Mouse (Mus musculus) spleen, adult 12 weeks (tissue): ENCODE results near the gene Kng1.
"Not testable (repeated sequence)": the region's sequence is repeated elsewhere in the genome, so short reads cannot be mapped to it uniquely, and the experiment has no call there.

ENCODE experiments used
- DNase-seq: peaks from one replicate; pipeline ENCODE4 v3.0.0; 2022; ENCODE audit warnings: low spot score

Kng1 gene

GRCm38 (mm10) chr16:23057668-23058447 lies at the start of gene Kng1:
Gene Kng1 (plus strand): TSS chr16:23057865.
- DNase-seq, result not testable (repeated sequence)

- not testable (repeated sequence) for DNase-seq
Measured at GRCm38 (mm10) chr16:23013786-23014185, 43.9 kb upstream of the Kng1 start.

DNA sequence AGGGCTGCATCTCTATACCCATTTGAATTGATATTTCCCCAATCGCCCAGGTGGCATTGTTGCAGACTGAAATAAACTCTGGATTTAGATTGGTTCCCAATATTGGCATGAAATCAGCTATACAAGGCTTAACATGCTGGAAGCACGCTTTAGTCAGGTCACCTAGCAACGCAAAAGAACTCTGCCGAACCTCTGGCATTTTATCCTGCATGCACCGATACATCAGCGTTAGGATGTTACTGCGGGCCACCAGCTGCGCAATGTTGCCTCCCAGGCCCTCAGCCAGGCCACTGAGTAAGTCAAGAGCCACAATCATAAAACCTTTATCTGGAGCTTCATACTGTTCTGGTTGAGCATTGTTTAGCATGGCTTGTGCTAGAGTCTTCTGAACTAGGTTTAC lies 43.0 kb upstream of the Kng1 start:
- not testable (repeated sequence) for DNase-seq

DNA sequence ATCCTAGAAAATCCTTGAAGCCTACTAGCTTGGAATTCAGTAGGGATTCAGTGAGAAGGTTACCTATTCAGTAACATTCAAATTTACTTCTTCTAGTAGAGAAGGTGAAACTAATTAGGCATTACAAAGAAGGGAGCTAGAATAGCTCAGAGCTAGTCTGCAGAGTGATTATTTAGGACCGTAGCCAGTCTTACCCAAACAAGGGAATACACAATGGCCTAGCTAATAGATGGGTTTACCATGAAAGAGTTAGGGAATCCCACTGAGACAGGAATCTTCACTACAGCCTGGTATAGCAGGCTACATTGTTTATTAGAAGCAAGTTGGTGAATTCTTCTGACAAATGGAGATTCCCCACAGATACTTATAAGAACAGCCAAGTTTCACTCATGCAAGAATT lies 37.1 kb upstream of the Kng1 start:
- DNase-seq, result not testable (repeated sequence)

- no peak for DNase-seq
Measured at GRCm38 (mm10) chr16:23025111-23025510, 32.6 kb upstream of the Kng1 start.

DNA sequence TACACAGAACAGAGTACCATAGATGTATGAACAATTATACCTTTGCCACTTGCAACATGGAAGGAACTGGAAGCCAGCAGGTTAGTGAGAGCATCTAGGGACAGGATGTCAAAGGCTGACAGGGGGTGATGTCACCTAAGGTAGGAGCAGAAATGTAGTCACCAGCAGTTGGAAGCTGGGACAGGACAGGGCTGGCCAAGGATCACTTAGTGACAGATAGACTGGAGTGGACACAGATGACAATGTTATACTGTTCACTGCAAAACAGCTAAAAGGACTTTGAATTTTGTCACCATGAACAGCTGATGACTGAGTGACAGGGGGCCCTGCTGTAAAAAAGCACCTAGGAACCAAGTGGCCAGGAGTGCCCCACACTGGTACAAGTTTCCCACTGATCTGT lies 31.1 kb upstream of the Kng1 start:
- DNase-seq, result no peak

DNA sequence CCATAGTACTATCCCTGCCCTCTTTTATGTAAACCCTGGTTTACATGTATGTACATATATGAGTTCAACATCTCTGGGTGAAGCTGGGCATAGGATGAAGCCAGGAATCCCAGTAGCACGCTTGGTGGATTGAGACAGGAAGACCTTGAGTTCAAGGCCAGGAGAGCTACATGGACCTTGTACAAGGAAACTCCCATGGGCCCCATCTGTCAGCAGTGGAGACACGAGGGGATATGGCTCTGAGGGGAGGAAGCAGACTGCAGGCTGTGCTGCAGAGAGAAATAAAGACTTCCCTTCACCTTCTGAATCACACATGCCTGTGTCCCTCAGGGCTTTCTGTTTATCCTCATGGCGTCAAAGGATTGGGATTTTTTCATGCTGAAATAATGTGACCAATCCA lies 30.3 kb upstream of the Kng1 start:
- not testable (repeated sequence) for DNase-seq

DNA sequence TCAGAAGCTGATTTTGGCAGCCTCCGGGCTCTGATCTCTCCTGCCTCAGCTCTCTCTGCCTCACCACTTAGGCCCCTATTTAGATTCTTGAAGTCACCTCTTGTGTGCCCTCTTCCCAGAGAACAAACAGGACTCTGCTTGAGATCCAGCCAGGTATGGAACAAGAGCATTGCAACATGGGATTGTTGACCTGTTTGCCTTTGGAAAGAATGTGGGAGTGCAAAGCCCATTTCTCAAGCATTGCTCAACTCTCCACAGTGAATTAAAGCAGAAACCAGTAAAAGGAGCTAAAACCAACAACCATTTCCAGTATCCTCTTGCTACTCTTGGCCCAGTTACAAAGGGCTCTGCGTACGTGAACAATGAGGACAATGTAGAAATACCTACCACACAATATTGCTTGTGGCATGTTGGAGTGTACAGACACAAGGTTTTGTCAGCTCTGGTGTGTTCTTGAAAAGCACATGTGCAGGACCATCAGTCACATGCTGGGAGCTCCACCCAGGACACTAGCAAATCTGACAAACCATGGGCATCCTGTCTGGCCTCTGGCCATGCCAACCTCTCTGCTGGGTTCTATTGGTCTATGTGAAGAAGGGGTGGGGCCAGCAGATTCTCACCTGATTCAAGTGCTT lies 28.6 kb upstream of the Kng1 start, which contains the start of gene Kng2:
Gene Kng2, minus strand, starts transcription at position 517 of the 635 bp plus-strand sequence.
- DNase-seq, result not testable (repeated sequence)

DNA sequence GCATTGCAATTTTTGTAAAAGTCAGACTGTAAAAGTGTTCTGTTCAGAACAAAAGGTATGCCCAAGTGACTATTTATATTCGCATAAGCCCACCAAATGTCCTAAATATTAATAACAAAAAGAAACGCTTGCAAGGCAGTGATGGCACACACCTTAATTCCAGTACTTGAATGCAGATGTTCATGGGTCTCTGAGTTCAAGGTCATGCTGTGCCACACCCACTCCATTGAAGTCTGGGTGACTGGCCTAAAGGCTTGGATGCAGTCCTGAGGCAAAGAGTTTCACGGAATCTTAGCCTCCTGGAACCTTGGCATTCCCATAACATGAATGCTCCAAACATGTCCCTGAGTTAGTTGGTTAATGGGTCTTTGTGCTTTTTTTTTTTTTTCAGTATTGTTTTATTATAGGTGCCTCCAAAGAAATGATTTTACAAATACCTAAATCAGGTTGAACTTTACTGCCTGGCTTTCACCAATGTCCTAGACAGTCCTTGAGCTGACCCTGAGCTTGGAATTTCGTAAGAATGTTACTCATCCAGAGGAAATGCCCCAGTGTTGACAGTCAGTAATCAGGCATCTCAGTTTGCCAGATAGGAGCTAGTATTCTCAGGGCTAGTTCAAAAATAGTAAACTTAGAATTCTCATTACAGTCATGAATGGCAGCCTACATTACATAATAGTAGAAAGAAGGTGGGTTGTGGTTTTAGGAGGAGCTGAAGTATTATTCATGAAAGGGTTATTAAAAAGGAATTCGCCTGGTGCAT lies 26.8 kb upstream of the Kng1 start:
- DNase-seq, result no peak

- no peak for DNase-seq
Measured at GRCm38 (mm10) chr16:23033673-23034072, 24.0 kb upstream of the Kng1 start.

DNA sequence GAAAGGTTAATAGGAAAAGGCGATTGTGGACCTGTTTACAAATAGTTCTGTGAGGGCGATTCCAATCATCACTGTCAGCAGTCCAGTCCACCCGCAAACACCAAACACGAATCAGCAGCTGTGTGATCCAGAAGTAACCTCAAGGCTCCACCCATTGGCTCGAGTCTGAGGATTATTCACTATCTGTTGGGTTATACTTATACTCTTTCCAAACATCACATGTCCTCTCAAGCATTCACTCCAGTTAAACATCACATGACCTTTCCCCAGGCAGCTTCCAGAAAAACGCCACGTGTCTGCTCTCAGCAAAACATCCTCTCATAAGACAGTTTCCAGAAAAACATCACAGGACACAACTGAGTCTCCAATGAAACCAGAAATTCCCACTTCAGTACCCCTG lies 19.9 kb upstream of the Kng1 start:
- DNase-seq, result no peak

- no peak for DNase-seq
Measured at GRCm38 (mm10) chr16:23039281-23039680, 18.4 kb upstream of the Kng1 start.

- DNase-seq, result no peak
Measured at GRCm38 (mm10) chr16:23040876-23041275, 16.8 kb upstream of the Kng1 start.

DNA sequence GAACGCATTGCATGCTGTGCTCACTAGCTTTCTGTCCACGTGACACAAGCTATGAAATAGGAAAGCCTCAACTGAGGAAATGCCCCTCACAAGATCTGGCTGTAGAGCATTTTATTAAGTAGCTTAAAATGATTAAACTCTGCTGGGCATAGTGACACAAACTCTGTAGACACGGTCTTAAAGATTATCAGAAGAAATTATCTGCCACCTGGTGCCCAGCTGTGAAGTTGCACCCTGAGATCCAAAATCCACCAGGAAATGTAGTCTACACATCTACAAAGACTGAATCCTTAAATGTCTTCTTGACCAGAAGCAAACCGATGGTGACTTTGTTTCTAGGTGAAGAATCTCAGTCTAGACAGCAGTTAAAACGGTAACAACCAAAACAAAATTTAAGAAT lies 11.3 kb upstream of the Kng1 start:
- no peak for DNase-seq

DNA sequence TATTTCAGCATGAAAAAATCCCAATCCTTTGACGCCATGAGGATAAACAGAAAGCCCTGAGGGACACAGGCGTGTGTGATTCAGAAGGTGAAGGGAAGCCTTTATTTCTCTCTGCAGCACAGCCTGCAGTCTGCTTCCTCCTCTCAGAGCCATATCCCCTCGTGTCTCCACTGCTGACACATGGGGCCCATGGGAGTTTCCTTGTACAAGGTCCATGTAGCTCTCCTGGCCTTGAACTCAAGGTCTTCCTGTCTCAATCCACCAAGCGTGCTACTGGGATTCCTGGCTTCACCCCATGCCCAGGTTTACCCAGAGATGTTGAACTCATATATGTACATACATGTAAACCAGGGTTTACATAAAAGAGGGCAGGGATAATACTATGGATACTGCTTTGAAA lies 2.0 kb downstream of the Kng1 start:
- DNase-seq, result not testable (repeated sequence)

GRCm38 (mm10) chr16:23060781-23061325 lies 3.2 kb downstream of the Kng1 start:
- not testable (repeated sequence) for DNase-seq

DNA sequence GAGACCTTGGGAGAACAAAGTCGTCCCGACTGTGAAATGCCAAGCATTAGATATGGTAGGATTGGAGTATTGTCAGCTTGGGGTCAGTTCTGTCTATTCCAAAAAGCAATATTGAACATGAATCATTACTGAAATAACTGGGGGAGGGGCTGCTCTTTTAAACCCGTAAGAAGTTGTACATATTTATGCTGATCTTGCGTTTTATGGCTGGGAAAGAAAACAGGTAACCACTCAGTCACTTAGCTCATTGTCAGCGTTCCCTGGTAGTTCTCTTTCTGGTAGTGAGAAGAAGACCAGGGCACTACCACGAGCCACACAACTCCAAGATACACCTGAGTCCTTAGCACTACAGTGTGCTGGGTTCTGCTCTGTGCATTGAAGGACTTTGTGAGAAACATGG lies 19.9 kb downstream of the Kng1 start:
- not testable (repeated sequence) for DNase-seq

- not testable (repeated sequence) for DNase-seq
Measured at GRCm38 (mm10) chr16:23087159-23087558, 29.5 kb downstream of the Kng1 start.

DNA sequence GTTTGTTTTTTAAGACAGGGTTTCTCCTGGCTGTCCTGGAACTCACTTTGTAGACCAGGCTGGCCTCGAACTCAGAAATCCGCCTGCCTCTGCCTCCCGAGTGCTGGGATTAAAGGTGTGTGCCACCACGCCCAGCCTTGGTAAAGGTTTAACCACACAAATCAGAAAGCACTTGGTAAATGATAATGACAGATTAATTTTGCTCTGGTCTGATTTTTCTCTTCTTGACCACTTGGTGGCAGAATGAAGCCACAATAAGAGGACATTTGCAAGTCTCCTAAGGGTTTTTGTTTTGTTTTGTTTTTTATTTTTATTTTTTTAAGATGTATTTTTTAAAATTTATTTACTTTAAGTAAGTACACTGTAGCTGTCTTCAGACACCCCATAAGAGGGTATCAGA lies 30.0 kb downstream of the Kng1 start:
- DNase-seq, result not testable (repeated sequence)

GRCm38 (mm10) chr16:23088491-23088890 lies 30.8 kb downstream of the Kng1 start:
- not testable (repeated sequence) for DNase-seq

DNA sequence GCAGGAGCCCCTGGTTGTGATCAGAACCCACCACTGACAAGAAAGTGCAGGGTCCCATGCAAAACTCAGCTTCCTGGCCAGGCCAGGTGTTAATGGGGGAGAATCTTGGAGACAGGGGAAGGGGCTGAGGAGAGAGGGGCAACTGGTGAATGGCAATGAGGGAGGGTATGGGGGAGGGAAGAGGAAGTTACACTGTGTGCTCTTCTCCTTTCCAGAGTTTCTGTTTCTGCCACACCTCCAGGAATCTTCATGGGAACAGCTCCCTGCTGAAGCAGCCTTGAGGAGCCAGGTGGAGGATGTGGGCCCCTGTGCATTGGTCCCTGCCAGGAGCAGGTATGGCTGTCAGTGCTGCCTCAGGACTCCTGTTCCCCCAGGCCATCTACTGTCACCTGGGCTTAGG lies 33.7 kb downstream of the Kng1 start:
- DNase-seq, result not testable (repeated sequence)

- no peak for DNase-seq
Measured at GRCm38 (mm10) chr16:23093321-23093953, 35.8 kb downstream of the Kng1 start.
